Comparison of ENCODE assay signal across 8 mouse cellular contexts in genomic region chr4:141286860-141287517, GRCm38 (mm10). TPM values are rescaled to one million over a fixed set of nuclear protein-coding genes. Genes with fewer than 3 reads are reported as not detected.
DNase-seq lines count a peak whose midpoint lies in the region; ATAC-seq and TF ChIP-seq lines count a peak whose summit lies in the region.

No protein-coding gene starts in this region.

- no peak for ATAC-seq in neural tube, embryonic 12.5 days (ENCODE audit: low FRiP score, low read depth)
- ATAC-seq in limb, embryonic 14.5 days (ENCODE audit: low FRiP score, low read depth), result peak; percentile 72

- no peak overlapping the region for H3K9ac ChIP-seq in neural tube, embryonic 12.5 days
- no peak overlapping the region; the same call in 1 of the 2 replicates for H3K9ac ChIP-seq in limb, embryonic 14.5 days (ENCODE audit: low read depth, low read length, severe bottlenecking)

- H3K36me3 ChIP-seq in neural tube, embryonic 12.5 days, result no peaks in the 10 kb centered on the region
- no peaks in the 10 kb centered on the region for H3K36me3 ChIP-seq in limb, embryonic 14.5 days (ENCODE audit: control insufficient read depth, insufficient read depth, low read length)
- no peaks in the 10 kb centered on the region for H3K36me3 ChIP-seq in small intestine, adult 2 months (ENCODE audit: control insufficient read depth, insufficient read depth, low read length)

- peaks cover 45% of the 10 kb centered on the region for H3K4me1 ChIP-seq in neural tube, embryonic 12.5 days
- peaks cover 10% of the 10 kb centered on the region for H3K4me1 ChIP-seq in embryonic fibroblast, embryonic 13.5 days (ENCODE audit: control insufficient read depth, insufficient read depth, low read length)
- peaks cover 26% of the 10 kb centered on the region for H3K4me1 ChIP-seq in limb, embryonic 14.5 days (ENCODE audit: control insufficient read depth, insufficient read depth, low read length)
- peaks cover 24% of the 10 kb centered on the region for H3K4me1 ChIP-seq in small intestine, adult 2 months (ENCODE audit: control insufficient read depth, insufficient read depth, insufficient read length, low read length)

- DNase-seq in neural tube, embryonic 10.5 days (ENCODE audit: extremely low spot score, low spot score), result no peak
- peak; percentile 75 for DNase-seq in limb, embryonic 14.5 days (ENCODE audit: low spot score)
- no peak for DNase-seq in gastrocnemius, postnatal 14 days
- no peak for DNase-seq in spleen, adult 12 weeks (ENCODE audit: low spot score)
- no peak for DNase-seq in frontal cortex, postnatal 36 days (ENCODE audit: low spot score in 2 of 2)

- peaks cover 34% of the 10 kb centered on the region for H3K27me3 ChIP-seq in neural tube, embryonic 12.5 days (replicated peaks)
- 0 out of 2 replicates have a peak, but pooled peaks cover 12% of the 10 kb centered on the region for H3K27me3 ChIP-seq in limb, embryonic 14.5 days (ENCODE audit: control insufficient read depth, insufficient read depth, low read length)
- H3K27me3 ChIP-seq in small intestine, adult 2 months (ENCODE audit: control insufficient read depth, insufficient read depth, low read length), result no peaks in the 10 kb centered on the region

- peak overlapping the region; percentile 16; the same call in 1 of the 2 replicates for H3K4me2 ChIP-seq in neural tube, embryonic 12.5 days (replicated peaks)
- peak overlapping the region; percentile 13; the same call in 1 of the 2 replicates for H3K4me2 ChIP-seq in limb, embryonic 14.5 days (replicated peaks; ENCODE audit: low read depth, low read length, severe bottlenecking)

- H3K27ac ChIP-seq in neural tube, embryonic 12.5 days, result no peak overlapping the region
- H3K27ac ChIP-seq in embryonic fibroblast, embryonic 13.5 days (ENCODE audit: insufficient read depth, low read length), result peak overlapping the region; percentile 21; the same call in 1 of the 2 replicates
- H3K27ac ChIP-seq in limb, embryonic 14.5 days (replicated peaks; ENCODE audit: low read depth, low read length), result peak overlapping the region; percentile 38; the same call in 1 of the 2 replicates
- peak overlapping the region; percentile 100 for H3K27ac ChIP-seq in small intestine, adult 2 months (ENCODE audit: insufficient read depth, low read depth, low read length)

- no peak for TF ChIP-seq CTCF in embryonic fibroblast, embryonic 13.5 days (IDR thresholded peaks at IDR 0.05; ENCODE audit: borderline replicate concordance, insufficient read depth, low read length)
- no peak for TF ChIP-seq CTCF in small intestine, adult 2 months (IDR thresholded peaks at IDR 0.05; ENCODE audit: extremely low read depth, insufficient read length, insufficient replicate concordance, low read depth, low read length)

- H3K4me3 ChIP-seq in neural tube, embryonic 12.5 days, result no peak overlapping the region
- no peak overlapping the region for H3K4me3 ChIP-seq in embryonic fibroblast, embryonic 13.5 days (ENCODE audit: insufficient read depth, low read length)
- H3K4me3 ChIP-seq in limb, embryonic 14.5 days (replicated peaks; ENCODE audit: low read length), result no peak overlapping the region
- H3K4me3 ChIP-seq in small intestine, adult 2 months (ENCODE audit: low read depth, low read length), result peak overlapping the region; percentile 48

- no peak for TF ChIP-seq POLR2A in embryonic fibroblast, embryonic 13.5 days (IDR thresholded peaks at IDR 0.05; ENCODE audit: low read depth, low read length)
- TF ChIP-seq POLR2A in limb, embryonic 14.5 days (IDR thresholded peaks at IDR 0.05; ENCODE audit: borderline replicate concordance, extremely low read depth, insufficient read depth, insufficient read length), result no peak
- no peak for TF ChIP-seq POLR2A in small intestine, adult 2 months (IDR thresholded peaks at IDR 0.05; ENCODE audit: low read depth, low read length)

- intact Hi-C loops in gastrocnemius, postnatal 14 days (cut with DNase I; ENCODE audit: low total_unique reads), result no loop called here

- 10% methylated on average over 20 of the region's 20 CpGs for WGBS in neural tube, embryonic 12.5 days
- 13% methylated on average over 20 of the region's 20 CpGs for WGBS in limb, embryonic 14.5 days
- WGBS in small intestine, adult 2 months, result 12% methylated on average over 20 of the region's 20 CpGs

- no peaks in the 10 kb centered on the region for H3K9me3 ChIP-seq in neural tube, embryonic 12.5 days
- H3K9me3 ChIP-seq in limb, embryonic 14.5 days (ENCODE audit: control insufficient read depth, low read length), result no peaks in the 10 kb centered on the region

RNA-seq across cellular contexts. Expression of gene Epha2, which starts 14.1 kb away (rescaled TPM):
- 2.7 and 3.0 TPM in 2 replicates for polyA plus RNA-seq in neural tube, embryonic 12.5 days (2016; fragmentation: Nextera tagmentation; extraction: Ambion mirVana)
- polyA plus RNA-seq in embryonic fibroblast, embryonic 13.5 days (2011; ENCODE audit: insufficient read length, low read depth, missing spikeins), result 16.7 and 28.6 TPM in 2 replicates
- 9.4 and 13.1 TPM in 2 replicates for polyA plus RNA-seq in limb, embryonic 14.5 days (2012; rRNA removed)
- 2.2 and 2.4 TPM in 2 replicates for polyA plus RNA-seq in limb, embryonic 14.5 days (2014; fragmentation: Nextera tagmentation; extraction: Ambion mirVana)
- 28.3 and 86.3 TPM in 2 replicates for polyA plus RNA-seq in small intestine, adult 2 months (2012; rRNA removed)
- 1 to 10 TPM; 2.9 to 3.7 TPM for total RNA-seq in gastrocnemius, postnatal 14 days (2021)

RNA-seq across cellular contexts. Expression of gene Arhgef19, which starts 47.7 kb away (rescaled TPM):
- polyA plus RNA-seq in neural tube, embryonic 12.5 days (2016; fragmentation: Nextera tagmentation; extraction: Ambion mirVana), result 1.6 and 3.1 TPM in 2 replicates
- polyA plus RNA-seq in embryonic fibroblast, embryonic 13.5 days (2011; ENCODE audit: insufficient read length, low read depth, missing spikeins), result 15.2 and 16.4 TPM in 2 replicates
- 20.4 and 21.8 TPM in 2 replicates for polyA plus RNA-seq in limb, embryonic 14.5 days (2012; rRNA removed)
- 15.3 and 18.7 TPM in 2 replicates for polyA plus RNA-seq in limb, embryonic 14.5 days (2014; fragmentation: Nextera tagmentation; extraction: Ambion mirVana)
- 29.3 and 48.8 TPM in 2 replicates for polyA plus RNA-seq in small intestine, adult 2 months (2012; rRNA removed)
- 1 to 10 TPM; 1.3 to 1.4 TPM for total RNA-seq in gastrocnemius, postnatal 14 days (2021)
